Mouse (Mus musculus): ENCODE data around the gene Xlr4c. TPM values are rescaled to one million over a fixed set of nuclear protein-coding genes. Genes with fewer than 3 reads are reported as not detected.

The Xlr4c gene
- polyA plus RNA-seq (2015; fragmentation: Nextera tagmentation; extraction: Ambion mirVana): 0.14 TPM in 1 of 2 replicates, not detected in the other

GRCm38 (mm10) chrX:73242821-73243325 lies at the start of gene Xlr4c:
Gene Xlr4c, minus strand, starts transcription at chrX:73243130.

GRCm38 (mm10) chrX:73265270-73265669 lies 22.3 kb upstream of the Xlr4c start, which contains the start of gene Xlr3c:
Gene Xlr3c, minus strand, starts transcription at chrX:73265390.

GRCm38 (mm10) chrX:73227914-73228605 lies 14.9 kb downstream of the Xlr4c start, which contains the start of gene F8a:
Gene F8a, plus strand, starts transcription at chrX:73228291.

GRCm38 (mm10) chrX:73213819-73214564 lies 28.9 kb downstream of the Xlr4c start, which contains the start of gene Xlr4b:
Gene Xlr4b, plus strand, starts transcription at chrX:73214333.

GRCm38 (mm10) chrX:73191934-73192333 lies 51.0 kb downstream of the Xlr4c start, which contains the start of gene Xlr3b:
Gene Xlr3b, plus strand, starts transcription at chrX:73192207.

Other genes starting within 250 kb of the Xlr4c start
- gene Pnma5, start 206.0 kb downstream of the Xlr4c start, polyA plus RNA-seq (2015; fragmentation: Nextera tagmentation; extraction: Ambion mirVana): 0.05 TPM in 1 of 2 replicates, not detected in the other
- 0.46 and 0.48 TPM in 2 replicates for gene Pnma3, start 178.3 kb downstream of the Xlr4c start, polyA plus RNA-seq (2015; fragmentation: Nextera tagmentation; extraction: Ambion mirVana)
- 1.5 and 1.6 TPM in 2 replicates for gene Xlr4a, start 160.7 kb downstream of the Xlr4c start, polyA plus RNA-seq (2015; fragmentation: Nextera tagmentation; extraction: Ambion mirVana)
- 1.9 and 3.3 TPM in 2 replicates for gene Xlr3a, start 146.0 kb downstream of the Xlr4c start, polyA plus RNA-seq (2015; fragmentation: Nextera tagmentation; extraction: Ambion mirVana)
- gene Gm14685, start 126.1 kb downstream of the Xlr4c start, polyA plus RNA-seq (2015; fragmentation: Nextera tagmentation; extraction: Ambion mirVana): 0.06 and 0.09 TPM in 2 replicates
- not detected in 2 replicates for gene Xlr5b, start 94.3 kb downstream of the Xlr4c start, polyA plus RNA-seq (2015; fragmentation: Nextera tagmentation; extraction: Ambion mirVana)
- gene DXBay18, start 93.7 kb downstream of the Xlr4c start, polyA plus RNA-seq (2015; fragmentation: Nextera tagmentation; extraction: Ambion mirVana): not detected in 2 replicates
- not detected in 2 replicates for gene Spin2d, start 66.1 kb downstream of the Xlr4c start, polyA plus RNA-seq (2015; fragmentation: Nextera tagmentation; extraction: Ambion mirVana)
- gene Xlr3b, start 50.9 kb downstream of the Xlr4c start, polyA plus RNA-seq (2015; fragmentation: Nextera tagmentation; extraction: Ambion mirVana): 3.0 and 18.5 TPM in 2 replicates
- gene Xlr4b, start 28.8 kb downstream of the Xlr4c start, polyA plus RNA-seq (2015; fragmentation: Nextera tagmentation; extraction: Ambion mirVana): 0.62 and 9.2 TPM in 2 replicates
- gene F8a, start 14.8 kb downstream of the Xlr4c start, polyA plus RNA-seq (2015; fragmentation: Nextera tagmentation; extraction: Ambion mirVana): 17.5 and 22.4 TPM in 2 replicates
- not detected in 2 replicates for gene Xlr3c, start 22.3 kb upstream of the Xlr4c start, polyA plus RNA-seq (2015; fragmentation: Nextera tagmentation; extraction: Ambion mirVana)
- 0.19 TPM in 1 of 2 replicates, not detected in the other for gene Xlr5a, start 49.8 kb upstream of the Xlr4c start, polyA plus RNA-seq (2015; fragmentation: Nextera tagmentation; extraction: Ambion mirVana)
- not detected in 2 replicates for gene Xlr5c, start 49.8 kb upstream of the Xlr4c start, polyA plus RNA-seq (2015; fragmentation: Nextera tagmentation; extraction: Ambion mirVana)
- gene Gm45015, start 93.7 kb upstream of the Xlr4c start, polyA plus RNA-seq (2015; fragmentation: Nextera tagmentation; extraction: Ambion mirVana): not detected in 2 replicates
- 4.1 and 4.5 TPM in 2 replicates for gene Zfp275, start 99.5 kb upstream of the Xlr4c start, polyA plus RNA-seq (2015; fragmentation: Nextera tagmentation; extraction: Ambion mirVana)
- gene Gm18336, start 155.6 kb upstream of the Xlr4c start, polyA plus RNA-seq (2015; fragmentation: Nextera tagmentation; extraction: Ambion mirVana): not detected in 2 replicates
- gene Zfp92, start 168.0 kb upstream of the Xlr4c start, polyA plus RNA-seq (2015; fragmentation: Nextera tagmentation; extraction: Ambion mirVana): 0.12 and 0.17 TPM in 2 replicates
- gene Trex2, start 192.2 kb upstream of the Xlr4c start, polyA plus RNA-seq (2015; fragmentation: Nextera tagmentation; extraction: Ambion mirVana): 0.82 TPM in 1 of 2 replicates, not detected in the other
- 62.6 and 76.6 TPM in 2 replicates for gene Haus7, start 215.9 kb upstream of the Xlr4c start, polyA plus RNA-seq (2015; fragmentation: Nextera tagmentation; extraction: Ambion mirVana)
- gene Bgn, start 240.5 kb upstream of the Xlr4c start, polyA plus RNA-seq (2015; fragmentation: Nextera tagmentation; extraction: Ambion mirVana): 128 and 200 TPM in 2 replicates